Mouse (Mus musculus) cortical plate, adult 2 months (tissue): ENCODE results near the gene Pon2. TPM values are rescaled to one million over a fixed set of nuclear protein-coding genes. Genes with fewer than 3 reads are reported as not detected.
"Not testable (repeated sequence)": the region's sequence is repeated elsewhere in the genome, so short reads cannot be mapped to it uniquely, and the experiment has no call there.

ENCODE experiments used
- H3K27ac ChIP-seq: fragments of 200-500 bp; 2 replicates; pipeline ENCODE4 v1.5.1; 2012; ENCODE audit warnings: low read length, control low read depth, inconsistent platforms; ENCODE audit not compliant: insufficient read depth
- H3K4me1 ChIP-seq: fragments of 200-500 bp; 2 replicates; pipeline ENCODE4 v1.6.1; 2011; ENCODE audit warnings: low read length; ENCODE audit not compliant: control insufficient read depth, insufficient read depth
- H3K4me3 ChIP-seq: fragments of 200-500 bp; 2 replicates; pipeline ENCODE4 v1.5.1; 2011; ENCODE audit warnings: mild to moderate bottlenecking, low read length, control low read depth; ENCODE audit not compliant: insufficient read depth
- CTCF ChIP-seq: fragments of 200-500 bp; IDR thresholded peaks from 2 replicates; pipeline ENCODE4 v1.5.1; 2011; ENCODE audit warnings: mild to moderate bottlenecking, control low read depth, low read length; ENCODE audit not compliant: insufficient read depth; ENCODE audit errors: extremely low read depth
- POLR2A ChIP-seq: fragments of 200-500 bp; IDR thresholded peaks from 2 replicates; pipeline ENCODE4 v1.6.1; 2011; ENCODE audit warnings: mild to moderate bottlenecking, low read length, control low read depth; ENCODE audit not compliant: insufficient read depth; ENCODE audit errors: extremely low read depth
- polyA plus RNA-seq: library from polyadenylated mRNA; depleted of rRNA; stranded (reverse); fragments of >200 nt; gene quantifications from 2 replicates; pipeline ENCODE4 v1.2.3, GENCODE M21; 2012; rRNA removed

The Pon2 gene
- polyA plus RNA-seq, 1 experiment, result 57.3 TPM

GRCm38 (mm10) chr6:5233812-5234211, 64.4 kb downstream of the Pon2 start:
- Histone ChIP-seq H3K27ac (no peak overlapping the region), H3K4me3 (no peak overlapping the region), H3K4me1 (no peaks in the 10 kb centered on the region)
- no peak for TF ChIP-seq POLR2A
- TF ChIP-seq CTCF, result no peak

- Histone ChIP-seq H3K4me3 (no peak overlapping the region), H3K27ac (no peak overlapping the region), H3K4me1 (no peaks in the 10 kb centered on the region)
- no peak for TF ChIP-seq POLR2A
- no peak for TF ChIP-seq CTCF
These were observed 66.2 kb downstream of the Pon2 start for GRCm38 (mm10) chr6:5232022-5232421.

DNA sequence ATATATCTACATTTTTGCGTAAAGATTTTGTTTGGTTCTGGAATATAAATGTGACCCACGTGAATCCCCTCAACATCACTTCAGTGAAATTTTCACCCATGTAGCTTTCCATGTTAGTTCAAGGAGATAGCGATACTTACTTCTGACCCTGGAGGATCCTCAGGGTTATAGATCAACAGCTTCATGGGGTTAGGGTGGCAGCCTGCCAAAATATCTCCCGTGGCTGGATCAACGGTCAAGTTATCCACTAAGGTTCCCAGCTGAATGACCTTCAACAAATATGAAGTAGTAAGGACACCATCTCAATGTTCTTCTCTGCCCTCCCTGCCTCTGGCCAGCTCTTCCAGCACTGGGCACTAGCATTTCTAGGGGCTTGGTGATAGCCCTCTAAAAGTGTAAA, 68.0 kb downstream of the Pon2 start:
- no peak for TF ChIP-seq CTCF
- TF ChIP-seq POLR2A, result no peak
- H3K27ac ChIP-seq, result no peak overlapping the region
- H3K4me1 ChIP-seq, result no peaks in the 10 kb centered on the region
- no peak overlapping the region for H3K4me3 ChIP-seq

GRCm38 (mm10) chr6:5223551-5223950, 74.7 kb downstream of the Pon2 start:
- H3K4me1 ChIP-seq, H3K4me3 ChIP-seq, H3K27ac ChIP-seq: not testable (repeated sequence)

DNA sequence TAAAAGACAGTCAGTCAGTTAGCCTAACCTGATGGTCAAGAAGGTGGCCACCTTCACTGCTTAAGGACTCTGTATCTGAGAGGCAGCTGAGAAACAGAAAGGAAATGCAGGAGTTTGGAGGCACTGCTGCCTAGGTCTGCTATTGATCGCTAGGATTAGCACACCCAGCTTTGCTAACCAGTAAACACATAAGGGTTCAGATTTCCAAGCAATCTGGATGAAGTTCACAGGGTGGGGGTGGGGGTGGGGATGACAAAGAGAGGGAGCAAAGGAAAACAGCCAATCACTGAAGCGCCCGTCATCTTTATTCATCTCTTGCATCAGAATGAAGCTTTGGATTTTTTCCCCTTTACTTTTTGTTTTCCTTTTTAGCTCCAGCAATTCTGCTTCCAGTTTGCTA, 76.2 kb downstream of the Pon2 start:
- no peak for TF ChIP-seq POLR2A
- no peak for TF ChIP-seq CTCF
- no peaks in the 10 kb centered on the region for H3K4me1 ChIP-seq
- no peak overlapping the region for H3K4me3 ChIP-seq
- no peak overlapping the region for H3K27ac ChIP-seq

- TF ChIP-seq CTCF (no peak), POLR2A (no peak)
- Histone ChIP-seq H3K4me3 (no peak overlapping the region), H3K27ac (no peak overlapping the region), H3K4me1 (no peaks in the 10 kb centered on the region)
These were observed 80.1 kb downstream of the Pon2 start for GRCm38 (mm10) chr6:5218190-5218589.

Other genes with a start within 250 kb of the Pon2 start
- not detected in 2 replicates for gene Pon1, start 104.5 kb downstream of the Pon2 start, polyA plus RNA-seq
- gene Pon3, start 42.2 kb downstream of the Pon2 start, polyA plus RNA-seq, result 2.0 and 2.5 TPM in 2 replicates
- gene Asb4, start 84.9 kb upstream of the Pon2 start, polyA plus RNA-seq, result 0.40 and 0.50 TPM in 2 replicates
- 9.4 and 14.0 TPM in 2 replicates for gene Pdk4, start 197.9 kb upstream of the Pon2 start, polyA plus RNA-seq